Mouse (Mus musculus) hindbrain, embryonic 12.5 days (tissue): ENCODE data around the gene Eef1e1. TPM values are rescaled to one million over a fixed set of nuclear protein-coding genes. Genes with fewer than 3 reads are reported as not detected.
"Not testable (repeated sequence)": the region's sequence is repeated elsewhere in the genome, so short reads cannot be mapped to it uniquely, and the experiment has no call there.

Experiments
- ATAC-seq: fragments of 200-750 bp; cut with Nextera tagmentation; 2 replicates; pipeline ENCODE4 v1.8.0; 2017; ENCODE audit warnings: moderate TSS enrichment; ENCODE audit not compliant: low FRiP score
- H3K27ac ChIP-seq: fragments of 300-500 bp; sonication (generic); 2 replicates; pipeline ENCODE4 v1.5.1; 2016; ENCODE audit warnings: mild to moderate bottlenecking
- H3K27me3 ChIP-seq: fragments of 300-500 bp; sonication (generic); 2 replicates; pipeline ENCODE4 v1.6.1; 2016; ENCODE audit warnings: mild to moderate bottlenecking
- H3K36me3 ChIP-seq: fragments of 300-500 bp; sonication (generic); 2 replicates; pipeline ENCODE4 v1.6.1; 2016; ENCODE audit warnings: mild to moderate bottlenecking
- H3K4me1 ChIP-seq: fragments of 300-500 bp; sonication (generic); 2 replicates; pipeline ENCODE4 v1.6.1; 2016
- H3K4me2 ChIP-seq: fragments of 300-500 bp; sonication (generic); replicated peaks from 2 replicates; pipeline ENCODE4 v1.6.1; 2016; ENCODE audit warnings: mild to moderate bottlenecking
- H3K4me3 ChIP-seq: fragments of 300-500 bp; sonication (generic); 2 replicates; pipeline ENCODE4 v1.5.1; 2016; ENCODE audit warnings: mild to moderate bottlenecking
- H3K9ac ChIP-seq: fragments of 300-500 bp; sonication (generic); 2 replicates; pipeline ENCODE4 v1.6.1; 2016; ENCODE audit warnings: mild to moderate bottlenecking, moderate library complexity
- H3K9me3 ChIP-seq: fragments of 300-500 bp; sonication (generic); replicated peaks from 2 replicates; pipeline ENCODE4 v1.6.1; 2016; ENCODE audit warnings: mild to moderate bottlenecking
- WGBS: fragments of 180-500 bp; shearing (Covaris S2); methylation state at CpG from one replicate; pipeline ENCODE4 v1.1.7; 2016; 5-methylcytosine and 5-hydroxymethylcytosine counted together
- polyA plus RNA-seq: library from polyadenylated mRNA; unstranded; fragments of >200 nt; fragmentation: Nextera tagmentation; extraction: Ambion mirVana; gene quantifications from 2 replicates; pipeline ENCODE4 v1.2.1, GENCODE M21; 2016

The Eef1e1 gene
- 58.4 and 59.8 TPM in 2 replicates for polyA plus RNA-seq

DNA sequence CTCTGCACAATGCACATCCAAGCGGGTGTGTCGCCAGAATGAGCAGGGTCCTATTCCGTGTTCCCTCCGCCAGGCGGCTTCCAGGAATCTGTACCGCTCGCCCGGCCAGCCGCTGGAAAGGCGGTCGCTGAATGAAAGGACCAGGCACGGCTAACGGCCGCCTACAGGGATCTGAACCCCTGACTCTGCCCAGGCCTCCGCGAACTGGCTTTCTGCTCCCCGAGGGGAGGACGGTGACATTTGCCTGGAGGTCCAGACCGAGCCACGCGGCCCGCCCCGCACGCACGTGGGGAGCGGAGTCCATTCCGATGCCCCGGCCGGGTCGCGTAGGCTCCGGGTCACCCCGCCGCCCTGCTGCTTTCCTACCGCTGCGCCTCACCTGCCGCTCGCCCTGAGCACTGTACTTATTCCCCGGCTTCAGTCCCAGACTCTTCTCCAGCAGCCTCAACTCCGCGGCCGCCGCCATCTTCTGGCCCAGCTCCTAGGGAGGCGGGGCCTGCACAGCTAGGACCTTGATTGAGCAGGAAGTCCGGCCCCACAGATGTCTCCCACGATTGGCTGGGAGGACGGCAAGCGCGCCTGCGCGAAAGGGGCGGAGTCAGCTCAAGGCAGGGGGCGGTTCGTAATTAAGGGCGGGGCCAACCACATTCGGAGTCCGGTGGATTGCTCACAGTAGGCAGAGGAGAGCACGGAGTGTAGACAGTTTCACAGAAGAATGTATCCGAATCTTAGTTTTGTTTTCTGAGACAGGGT lies at the start of gene Eef1e1:
Gene Eef1e1, minus strand, starts transcription at position 531 of the 753 bp plus-strand sequence.
- Histone ChIP-seq H3K4me2 (peak within 1 kb of the TSS; percentile 66), H3K4me1 (peaks cover 12% of the 10 kb centered on the region), H3K9me3 (no peaks in the 10 kb centered on the region), H3K4me3 (peak within 1 kb of the TSS; percentile 72), H3K27me3 (no peaks in the 10 kb centered on the region), H3K9ac (peak within 1 kb of the TSS; percentile 80), H3K36me3 (peaks cover 26% of the 10 kb centered on the region), H3K27ac (peak within 1 kb of the TSS; percentile 66)
- under 1% methylated on average over 59 of the region's 59 CpGs for WGBS
- peak; percentile 99 for ATAC-seq

DNA sequence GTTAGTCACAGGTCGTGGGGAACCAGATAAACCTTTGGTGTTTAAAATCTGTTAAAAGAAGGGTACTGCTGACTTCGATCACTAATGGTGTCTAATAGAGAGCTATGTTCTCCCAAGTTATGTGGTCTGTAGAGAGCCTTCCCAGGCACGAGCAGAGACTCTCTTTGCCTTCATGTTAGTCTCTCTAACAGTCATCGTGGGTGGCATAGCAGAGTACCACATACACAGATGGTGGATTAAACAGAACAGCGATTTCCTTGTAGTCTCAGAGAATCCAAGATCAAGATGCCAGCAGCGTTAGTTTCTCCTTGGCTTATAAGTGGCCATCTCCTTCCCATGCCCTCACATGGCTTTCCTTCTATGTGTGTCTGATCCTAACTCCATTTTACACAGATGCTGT lies 32.0 kb upstream of the Eef1e1 start:
- no peak for ATAC-seq
- Histone ChIP-seq H3K4me1 (no peaks in the 10 kb centered on the region), H3K9ac (no peak overlapping the region), H3K9me3 (no peaks in the 10 kb centered on the region), H3K4me3 (no peak overlapping the region), H3K27ac (no peak overlapping the region), H3K36me3 (no peaks in the 10 kb centered on the region), H3K27me3 (no peaks in the 10 kb centered on the region), H3K4me2 (no peak overlapping the region)
- 89% methylated on average over 6 of the region's 6 CpGs for WGBS

DNA sequence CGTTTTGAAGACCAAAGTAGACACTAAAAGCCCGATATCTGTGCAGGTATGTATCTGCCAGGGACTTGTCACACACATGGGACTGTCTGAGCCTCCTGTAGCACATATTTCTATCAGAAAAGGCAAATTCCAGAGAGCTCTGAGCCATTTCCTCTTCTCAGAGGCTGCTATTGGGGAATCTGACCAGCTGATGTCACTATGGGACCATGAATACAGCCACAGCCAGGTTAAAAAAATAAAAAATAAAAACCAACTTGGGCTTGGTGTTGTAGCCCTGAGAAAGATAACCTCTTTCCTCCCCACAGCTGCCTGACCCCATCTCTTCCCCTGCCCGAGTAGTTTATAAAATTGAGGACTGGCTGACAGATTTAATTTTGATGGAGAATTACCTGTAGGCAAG lies 31.2 kb upstream of the Eef1e1 start:
- Histone ChIP-seq H3K27me3 (no peaks in the 10 kb centered on the region), H3K4me2 (no peak overlapping the region), H3K9ac (no peak overlapping the region), H3K4me3 (no peak overlapping the region), H3K27ac (no peak overlapping the region; the same call in 1 of the 2 replicates), H3K4me1 (no peaks in the 10 kb centered on the region), H3K9me3 (no peaks in the 10 kb centered on the region), H3K36me3 (no peaks in the 10 kb centered on the region)
- WGBS: 60% methylated on average over 3 of the region's 3 CpGs
- no peak for ATAC-seq

DNA sequence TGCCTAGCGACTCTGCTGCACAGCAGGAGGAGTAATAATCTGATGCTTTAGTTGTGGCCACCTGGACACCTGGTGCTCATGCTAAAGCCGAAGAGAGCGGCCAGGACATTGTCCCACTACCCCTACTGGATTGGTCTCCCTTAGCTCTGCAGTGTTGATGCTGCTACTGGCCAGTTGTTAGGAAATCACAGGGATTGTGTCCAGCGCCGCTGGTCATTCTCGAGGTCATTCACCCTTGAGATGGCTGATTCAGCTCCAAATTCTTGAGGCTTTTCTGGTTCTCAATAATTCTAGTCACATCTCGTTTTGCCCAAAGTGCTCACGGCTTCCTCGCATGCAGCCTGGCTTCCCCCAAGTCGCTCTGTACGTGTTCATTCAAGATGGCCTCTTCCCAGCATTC lies 29.9 kb upstream of the Eef1e1 start:
- H3K27ac ChIP-seq: no peak overlapping the region
- H3K4me3 ChIP-seq: no peak overlapping the region
- H3K9me3 ChIP-seq: no peaks in the 10 kb centered on the region
- 89% methylated on average over 11 of the region's 11 CpGs for WGBS
- no peak overlapping the region for H3K9ac ChIP-seq
- ATAC-seq: no peak
- no peaks in the 10 kb centered on the region for H3K27me3 ChIP-seq
- H3K4me2 ChIP-seq: no peak overlapping the region
- H3K36me3 ChIP-seq: no peaks in the 10 kb centered on the region
- H3K4me1 ChIP-seq: no peaks in the 10 kb centered on the region

DNA sequence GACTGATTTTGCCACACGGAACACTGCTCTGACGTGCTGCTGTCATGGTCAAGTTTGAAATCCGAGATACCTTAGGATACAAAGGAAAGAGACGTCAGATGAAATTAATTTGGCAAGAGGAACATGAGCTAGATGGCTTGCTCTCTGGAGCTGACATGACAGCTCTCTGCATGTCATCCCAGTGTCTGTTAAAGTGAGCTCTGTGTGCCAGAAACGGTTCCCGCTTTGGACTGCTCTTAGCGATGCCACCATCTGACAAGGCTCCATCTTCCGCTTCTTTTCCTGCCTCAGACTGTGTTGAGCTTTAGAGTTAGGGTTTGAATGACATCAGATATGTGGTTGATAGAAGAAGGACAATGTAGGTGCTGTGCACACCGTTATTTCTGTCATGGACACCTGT lies 13.5 kb upstream of the Eef1e1 start:
- Histone ChIP-seq H3K4me1 (no peaks in the 10 kb centered on the region), H3K4me2 (no peak overlapping the region)
- WGBS: 81% methylated on average over 9 of the region's 9 CpGs

DNA sequence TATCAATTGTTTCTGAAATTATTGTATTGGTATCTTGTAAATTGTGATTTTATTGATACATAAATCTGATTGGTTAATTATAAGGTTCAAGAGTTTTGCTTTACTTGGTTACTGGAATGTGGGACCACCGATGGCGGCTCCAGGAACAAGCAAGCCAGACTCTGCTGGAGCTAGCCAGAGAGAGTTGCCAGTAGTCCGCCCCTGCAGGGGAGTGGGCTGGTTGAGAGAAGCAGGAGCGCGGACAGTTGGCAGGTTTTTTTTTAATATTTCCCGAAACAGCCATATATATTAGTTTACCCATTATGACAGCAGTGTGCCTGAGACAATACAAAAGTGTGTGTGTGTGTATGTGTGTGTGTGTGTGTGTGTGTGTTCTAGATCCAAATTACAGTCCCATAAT lies 12.6 kb upstream of the Eef1e1 start:
- 84% methylated on average over 6 of the region's 6 CpGs for WGBS
- H3K27ac ChIP-seq, H3K9ac ChIP-seq: not testable (repeated sequence)

More for the DNA sequence above, 13.5 kb upstream of the Eef1e1 start:
- no peak overlapping the region for H3K27ac ChIP-seq
- H3K27me3 ChIP-seq: no peaks in the 10 kb centered on the region
- no peaks in the 10 kb centered on the region for H3K36me3 ChIP-seq
- no peaks in the 10 kb centered on the region for H3K9me3 ChIP-seq
- no peak overlapping the region for H3K4me3 ChIP-seq
- H3K9ac ChIP-seq: no peak overlapping the region
- no peak for ATAC-seq

DNA sequence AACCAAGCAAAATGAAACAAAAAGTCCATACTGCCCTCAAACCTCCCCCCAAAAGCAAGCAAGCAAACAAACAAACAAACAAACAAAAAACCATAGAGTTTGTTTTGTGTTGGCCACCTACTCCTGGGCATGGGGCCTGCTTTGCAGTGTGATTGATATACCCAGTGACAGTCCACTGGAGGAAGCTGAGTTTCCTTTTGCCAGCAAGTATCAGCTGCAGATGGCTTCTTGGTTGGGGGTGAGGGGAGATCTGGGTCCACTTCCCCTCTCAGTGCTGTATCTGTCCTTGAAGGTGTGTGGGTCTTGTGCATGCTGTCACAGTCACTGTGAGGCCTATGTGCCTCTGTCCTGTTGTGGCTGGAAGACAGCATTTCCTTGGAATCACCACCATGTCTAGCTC lies 11.2 kb upstream of the Eef1e1 start:
- Histone ChIP-seq H3K27ac (no peak overlapping the region), H3K27me3 (no peaks in the 10 kb centered on the region), H3K9me3 (no peaks in the 10 kb centered on the region), H3K4me1 (no peaks in the 10 kb centered on the region), H3K9ac (no peak overlapping the region), H3K4me2 (no peak overlapping the region), H3K4me3 (no peak overlapping the region), H3K36me3 (no peaks in the 10 kb centered on the region)
- ATAC-seq: no peak

More for the DNA sequence above, 12.6 kb upstream of the Eef1e1 start:
- not testable (repeated sequence) for H3K27me3 ChIP-seq, H3K4me1 ChIP-seq, H3K36me3 ChIP-seq, H3K4me2 ChIP-seq, H3K9me3 ChIP-seq, ATAC-seq, H3K4me3 ChIP-seq

DNA sequence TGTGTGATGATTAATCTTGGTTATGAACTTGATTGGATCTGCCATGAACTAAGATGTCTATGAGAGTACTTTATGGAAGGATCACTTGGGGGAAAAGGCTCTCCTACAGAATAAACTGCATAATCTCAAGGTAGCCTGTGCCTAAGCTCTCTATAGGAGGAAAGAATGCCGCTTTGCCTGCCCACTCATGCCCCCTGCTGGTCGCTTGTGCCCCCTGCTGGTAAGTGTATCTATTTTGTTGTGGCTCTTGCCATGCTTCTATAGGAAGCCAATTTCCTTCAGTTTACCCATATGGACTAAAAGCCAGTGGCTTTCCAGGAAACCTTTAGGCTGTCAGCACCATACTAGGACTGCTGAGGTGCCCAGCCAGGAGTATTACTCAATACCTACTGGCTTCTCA lies 9.7 kb upstream of the Eef1e1 start:
- no peak overlapping the region for H3K9ac ChIP-seq
- no peaks in the 10 kb centered on the region for H3K9me3 ChIP-seq
- no peak for ATAC-seq
- H3K4me3 ChIP-seq: no peak overlapping the region
- H3K36me3 ChIP-seq: no peaks in the 10 kb centered on the region
- H3K27ac ChIP-seq: no peak overlapping the region
- 29% methylated on average over 2 of the region's 2 CpGs for WGBS
- no peak overlapping the region for H3K4me2 ChIP-seq
- no peaks in the 10 kb centered on the region for H3K4me1 ChIP-seq
- no peaks in the 10 kb centered on the region for H3K27me3 ChIP-seq

DNA sequence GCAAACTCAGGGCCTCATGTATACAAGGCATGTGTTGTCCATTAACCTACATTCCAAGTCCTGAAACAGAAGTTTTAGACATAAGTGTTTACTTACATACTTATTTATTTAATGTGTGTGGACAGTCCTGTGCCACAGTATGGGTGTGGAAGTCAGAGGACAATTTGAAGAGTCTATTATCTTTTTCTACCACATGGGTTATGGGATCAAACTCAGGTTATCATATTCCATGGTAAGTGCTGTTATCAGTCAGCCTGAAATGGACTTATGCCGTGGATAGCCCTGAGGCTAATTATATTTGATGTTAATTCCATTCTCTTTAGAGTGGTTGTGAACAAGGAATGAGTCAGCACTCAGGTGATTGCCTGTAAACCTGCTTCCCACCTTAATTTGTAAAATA lies 5.9 kb upstream of the Eef1e1 start:
- Histone ChIP-seq H3K27me3 (no peaks in the 10 kb centered on the region), H3K4me2 (no peak overlapping the region)
- WGBS: 62% methylated on average over 1 of the region's 1 CpGs

DNA sequence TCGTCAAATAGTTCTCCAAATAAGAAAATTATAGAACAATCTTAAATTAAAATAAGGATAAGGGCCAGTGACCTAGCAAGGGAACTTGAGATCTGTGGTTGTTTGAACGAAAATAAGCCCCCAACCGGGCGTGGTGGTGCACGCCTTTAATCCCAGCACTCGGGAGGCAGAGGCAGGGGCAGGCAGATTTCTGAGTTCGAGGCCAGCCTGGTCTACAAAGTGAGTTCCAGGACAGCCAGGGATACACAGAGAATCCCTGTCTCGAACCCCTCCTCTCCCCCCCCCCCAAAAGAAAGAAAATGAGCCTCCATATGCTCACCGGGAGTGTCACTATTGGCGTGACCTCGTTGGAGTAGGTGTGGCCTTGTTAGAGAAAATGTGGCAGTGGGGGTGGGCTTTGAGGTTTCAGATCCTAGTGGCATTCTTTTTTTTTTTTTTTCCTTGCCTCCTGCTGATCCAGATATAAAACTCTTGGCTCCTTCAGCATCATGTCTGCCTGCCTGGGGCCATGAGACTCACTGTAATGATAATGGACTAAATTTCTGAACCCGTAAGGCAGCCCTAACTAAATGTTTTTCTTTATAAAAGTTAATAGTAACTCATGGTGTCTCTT lies 772 bp upstream of the Eef1e1 start:
- peaks cover 12% of the 10 kb centered on the region for H3K4me1 ChIP-seq
- H3K36me3 ChIP-seq: peaks cover 17% of the 10 kb centered on the region
- ATAC-seq: no peak
- H3K27ac ChIP-seq: no peak overlapping the region
- H3K9ac ChIP-seq: no peak overlapping the region
- H3K4me3 ChIP-seq: no peak overlapping the region
- no peaks in the 10 kb centered on the region for H3K27me3 ChIP-seq
- no peaks in the 10 kb centered on the region for H3K9me3 ChIP-seq
- WGBS: 91% methylated on average over 12 of the region's 12 CpGs
- H3K4me2 ChIP-seq: no peak overlapping the region

More for the DNA sequence above, 5.9 kb upstream of the Eef1e1 start:
- H3K9ac ChIP-seq: no peak overlapping the region
- no peak overlapping the region for H3K27ac ChIP-seq
- H3K4me3 ChIP-seq: no peak overlapping the region
- no peaks in the 10 kb centered on the region for H3K9me3 ChIP-seq
- H3K36me3 ChIP-seq: no peaks in the 10 kb centered on the region
- ATAC-seq: no peak
- H3K4me1 ChIP-seq: no peaks in the 10 kb centered on the region

DNA sequence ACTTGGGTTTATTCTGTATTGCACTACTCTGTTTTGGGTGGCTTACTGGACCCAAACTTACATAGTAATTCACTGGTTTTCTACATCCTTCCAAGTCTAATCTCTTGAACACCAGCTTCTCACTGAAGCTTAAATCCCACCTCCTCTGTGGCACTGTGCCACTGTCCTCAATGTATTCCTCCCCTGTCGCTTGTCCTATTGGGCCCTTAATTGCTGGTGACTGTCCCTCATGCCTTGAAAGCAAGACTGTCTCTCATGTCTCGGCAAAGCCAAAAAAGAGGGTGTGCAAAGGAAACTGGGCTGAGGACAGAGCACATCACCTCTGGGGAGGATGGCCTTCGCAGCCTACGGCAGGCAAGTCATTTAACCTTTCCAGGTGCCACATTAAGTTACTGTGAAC lies 993 bp downstream of the Eef1e1 start:
- Histone ChIP-seq H3K36me3 (peaks cover 34% of the 10 kb centered on the region), H3K4me3 (peak overlapping the region; percentile 72), H3K27ac (no peak overlapping the region), H3K4me1 (peaks cover 12% of the 10 kb centered on the region), H3K9me3 (no peaks in the 10 kb centered on the region), H3K9ac (peak overlapping the region; percentile 80), H3K4me2 (peak overlapping the region; percentile 66), H3K27me3 (no peaks in the 10 kb centered on the region)
- no peak for ATAC-seq
- WGBS: 27% methylated on average over 4 of the region's 4 CpGs

DNA sequence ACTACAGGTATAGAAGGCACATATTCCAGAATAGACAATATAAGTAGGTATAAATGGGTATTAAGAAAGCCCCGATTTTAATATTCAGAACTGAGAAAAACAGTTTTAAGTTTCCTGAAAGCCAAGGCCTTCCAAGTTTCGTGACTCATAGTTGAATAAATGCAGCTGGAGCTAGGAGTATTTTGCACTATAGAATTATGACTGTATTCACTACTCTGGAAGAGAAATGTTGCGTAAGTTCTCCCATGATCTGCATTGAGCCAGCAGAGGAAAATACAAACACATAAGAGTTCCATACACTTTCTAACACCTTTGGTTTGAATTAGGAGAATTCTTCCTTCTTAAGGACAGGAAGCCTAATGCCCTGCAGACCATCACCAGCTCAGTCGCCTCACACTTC lies 8.6 kb downstream of the Eef1e1 start:
- 94% methylated on average over 4 of the region's 4 CpGs for WGBS
- H3K4me2 ChIP-seq: no peak overlapping the region
- H3K27me3 ChIP-seq: no peaks in the 10 kb centered on the region
- ATAC-seq: no peak
- H3K9me3 ChIP-seq: no peaks in the 10 kb centered on the region
- no peak overlapping the region for H3K9ac ChIP-seq
- no peak overlapping the region for H3K27ac ChIP-seq
- no peaks in the 10 kb centered on the region for H3K4me1 ChIP-seq
- no peak overlapping the region for H3K4me3 ChIP-seq
- H3K36me3 ChIP-seq: peaks cover 88% of the 10 kb centered on the region

DNA sequence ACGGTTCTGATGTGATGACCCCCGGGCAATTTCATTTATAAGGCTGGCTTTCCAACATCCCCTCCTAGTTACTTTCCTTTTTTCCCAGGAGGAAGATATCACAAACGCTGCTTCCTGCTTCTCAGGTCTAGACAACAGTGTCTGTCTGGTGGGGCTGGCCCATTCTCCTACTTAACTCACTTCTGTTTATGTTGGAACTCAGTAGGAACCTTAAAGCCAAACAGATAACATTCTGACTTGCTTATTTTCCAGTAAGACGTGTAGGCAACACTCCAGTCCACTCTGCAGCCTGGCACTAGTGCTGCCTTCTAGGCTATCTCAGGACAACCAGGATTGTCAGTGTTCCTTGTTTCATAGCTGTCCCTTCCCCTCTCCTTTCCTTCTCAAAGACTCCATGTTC lies 9.8 kb downstream of the Eef1e1 start:
- H3K9me3 ChIP-seq: no peaks in the 10 kb centered on the region
- no peak overlapping the region for H3K9ac ChIP-seq
- H3K4me1 ChIP-seq: no peaks in the 10 kb centered on the region
- no peak for ATAC-seq
- H3K27ac ChIP-seq: no peak overlapping the region
- WGBS: 87% methylated on average over 4 of the region's 4 CpGs
- no peak overlapping the region for H3K4me3 ChIP-seq
- H3K4me2 ChIP-seq: no peak overlapping the region
- peaks cover 88% of the 10 kb centered on the region for H3K36me3 ChIP-seq
- H3K27me3 ChIP-seq: no peaks in the 10 kb centered on the region
